Mouse (Mus musculus): ENCODE measurements around the gene Crygn.

Gene Crygn

DNA sequence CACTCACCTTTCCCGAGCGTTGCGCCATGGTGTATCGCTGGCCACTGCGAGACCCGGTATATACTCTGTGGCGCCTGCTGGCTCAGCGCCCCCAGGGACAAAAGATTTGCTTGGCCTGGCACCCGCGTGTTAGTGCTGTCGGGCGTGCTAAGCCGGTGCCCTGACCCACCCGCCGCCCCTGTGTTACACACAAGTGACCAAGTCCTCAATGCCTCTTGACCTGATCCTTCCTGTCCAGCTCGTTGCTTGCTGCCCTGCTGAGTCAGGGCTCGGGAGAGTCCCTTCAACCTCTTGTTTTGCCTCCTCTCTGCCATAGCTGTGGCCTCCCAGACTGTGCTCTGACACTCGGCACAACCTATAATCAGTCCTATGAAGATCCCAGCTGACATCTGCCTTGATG is at the start of gene Crygn:
Gene Crygn, minus strand, starts transcription at position 193 of the 400 bp plus-strand sequence.
- CTCF ChIA-PET: no interaction called here

GRCm38 (mm10) chr5:24805222-24805621 is 47.4 kb upstream of the Crygn start:
- CTCF ChIA-PET: no interaction called here

DNA sequence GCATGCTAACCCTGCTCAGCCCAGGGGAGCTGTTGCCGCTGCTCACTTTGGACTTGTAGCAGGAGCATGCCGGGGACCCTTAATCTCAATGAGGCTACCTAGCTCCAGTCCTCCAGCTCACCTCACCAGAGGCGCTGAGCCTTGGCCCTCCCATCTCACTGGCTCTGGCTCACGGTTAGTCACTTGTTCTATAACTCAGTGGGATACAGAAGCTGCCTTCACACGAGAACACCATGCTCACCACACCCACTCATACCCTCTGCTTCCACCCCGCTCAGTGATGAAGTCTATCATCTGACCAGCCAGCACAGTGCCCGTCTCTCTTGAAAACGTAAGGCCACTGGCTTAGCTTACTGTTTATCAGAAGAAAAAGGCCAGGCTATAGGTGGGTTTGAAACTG is 46.9 kb upstream of the Crygn start:
- CTCF ChIA-PET: no interaction called here

- CTCF ChIA-PET: no interaction called here
Observed at GRCm38 (mm10) chr5:24801841-24802624, 44.2 kb upstream of the Crygn start.

GRCm38 (mm10) chr5:24800416-24800815 is 42.6 kb upstream of the Crygn start:
- CTCF ChIA-PET: no interaction called here

DNA sequence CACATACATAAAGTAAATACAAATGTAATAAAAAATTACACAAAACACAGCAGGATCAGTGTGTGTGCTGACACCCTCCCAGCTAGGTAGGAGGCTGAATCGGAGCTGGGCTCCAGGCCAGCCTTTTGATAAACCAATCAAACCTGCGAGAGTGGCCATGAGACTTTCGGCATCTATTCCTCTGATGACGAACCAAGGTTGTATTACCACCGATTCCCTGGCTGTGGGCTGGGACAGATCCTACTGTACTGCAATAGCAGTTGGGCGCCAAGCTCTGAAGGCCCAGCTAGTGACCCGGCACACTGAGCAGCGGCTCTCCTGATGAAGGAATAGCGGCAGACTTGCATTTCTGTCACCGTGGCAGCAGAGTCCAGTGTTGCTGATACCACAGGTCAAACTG is 40.8 kb upstream of the Crygn start:
- CTCF ChIA-PET: interaction anchor here (0.7 kb wide), 1 partner anchor 105 kb away, joined by 3 read pairs; no protein-coding TSS in a partner anchor

DNA sequence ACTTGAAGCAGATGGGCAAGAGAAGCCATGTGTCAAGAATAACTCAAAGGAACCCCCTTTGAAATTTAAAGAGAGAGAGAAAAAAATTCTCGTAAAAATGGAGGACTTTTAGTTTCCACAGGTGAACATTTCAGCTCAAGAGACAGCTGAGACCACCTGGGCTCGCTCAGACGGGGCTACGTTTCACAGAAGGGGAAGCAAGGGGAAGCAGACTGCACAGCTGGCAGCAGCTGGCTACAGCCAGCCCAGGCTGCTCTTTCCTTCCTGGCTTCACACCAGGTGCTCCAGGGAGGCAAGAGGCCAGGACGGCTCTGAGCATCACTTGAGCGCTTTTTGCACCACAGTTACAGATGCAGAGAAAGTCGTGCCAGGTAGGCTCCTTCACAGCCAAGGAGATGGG is 40.0 kb upstream of the Crygn start:
- CTCF ChIA-PET: no interaction called here

GRCm38 (mm10) chr5:24792961-24793360 is 35.2 kb upstream of the Crygn start:
- CTCF ChIA-PET: no interaction called here

DNA sequence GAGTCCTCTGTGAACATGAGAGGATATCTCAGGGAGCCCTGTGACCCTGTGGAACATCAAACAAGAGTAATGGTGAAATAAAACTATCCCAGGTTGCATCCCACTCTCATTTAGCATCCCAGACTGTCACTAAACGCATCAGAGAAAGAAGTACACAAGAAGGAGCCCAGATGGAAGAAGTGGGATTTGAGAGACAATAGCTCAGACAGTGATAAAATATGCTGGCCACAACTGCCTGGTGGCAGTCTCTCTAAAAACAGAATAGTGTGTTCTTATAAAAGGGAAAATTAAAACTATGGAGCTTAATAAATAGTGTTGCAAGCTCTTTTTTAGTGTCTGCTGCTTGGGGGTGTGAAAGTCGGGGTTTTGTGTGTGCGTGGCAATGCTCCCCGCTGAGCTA is 25.1 kb upstream of the Crygn start:
- CTCF ChIA-PET: no interaction called here

GRCm38 (mm10) chr5:24781048-24781447 is 23.2 kb upstream of the Crygn start:
- CTCF ChIA-PET: no interaction called here

DNA sequence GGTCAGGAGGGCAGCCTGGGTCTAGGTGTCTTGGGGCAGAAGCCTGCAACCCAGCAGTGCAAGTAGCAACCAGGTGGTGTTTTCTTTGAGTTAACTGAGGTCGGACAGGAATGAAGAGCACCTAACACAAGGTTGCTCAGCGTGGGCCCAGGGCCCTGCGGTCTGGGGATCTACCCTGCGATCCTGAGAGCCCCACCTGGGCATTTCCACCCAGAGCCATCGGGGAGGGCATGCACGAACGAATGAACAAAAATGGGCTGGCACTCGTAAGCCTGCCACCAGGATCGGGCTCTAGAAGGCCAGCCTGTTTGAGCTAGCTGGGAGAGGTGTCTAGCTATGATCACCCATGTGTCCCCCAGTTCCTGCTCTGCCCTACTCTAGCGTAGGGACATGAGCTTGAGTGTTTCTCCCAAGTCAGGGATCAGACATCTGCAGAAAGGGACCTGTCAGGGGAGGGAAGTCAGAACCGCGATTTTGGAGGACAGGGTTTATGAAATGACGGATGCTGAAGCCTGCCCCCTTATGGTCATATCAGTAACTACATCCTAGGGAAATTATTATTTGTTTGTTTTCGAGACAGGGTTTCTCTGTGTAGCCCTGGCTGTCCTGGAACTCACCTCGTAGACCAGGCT is 22.2 kb upstream of the Crygn start:
- CTCF ChIA-PET: no interaction called here

DNA sequence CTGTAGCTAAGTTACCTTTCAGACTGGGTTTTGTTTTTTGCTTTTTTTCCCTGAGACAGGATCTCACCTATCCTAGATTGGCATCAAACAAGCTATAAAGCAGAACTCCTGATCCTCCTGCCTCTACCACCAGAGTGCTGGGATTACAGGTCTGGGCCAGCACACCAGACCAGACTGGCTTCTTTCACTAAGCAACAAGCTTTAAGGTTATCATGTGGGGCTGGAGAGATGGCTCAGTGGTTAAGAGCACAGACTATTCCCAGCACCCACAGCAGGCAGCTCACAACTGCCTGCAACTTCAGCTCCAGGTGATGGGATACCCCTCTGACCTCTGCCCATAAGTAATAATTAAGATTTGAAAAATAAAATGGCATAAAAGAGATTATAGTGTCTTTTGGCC is 21.5 kb upstream of the Crygn start:
- CTCF ChIA-PET: interaction anchor here (0.7 to 0.9 kb wide), 3 partner anchors 79 to 432 kb away, joined by 3 to 5 read pairs (median 4); no protein-coding TSS in a partner anchor

DNA sequence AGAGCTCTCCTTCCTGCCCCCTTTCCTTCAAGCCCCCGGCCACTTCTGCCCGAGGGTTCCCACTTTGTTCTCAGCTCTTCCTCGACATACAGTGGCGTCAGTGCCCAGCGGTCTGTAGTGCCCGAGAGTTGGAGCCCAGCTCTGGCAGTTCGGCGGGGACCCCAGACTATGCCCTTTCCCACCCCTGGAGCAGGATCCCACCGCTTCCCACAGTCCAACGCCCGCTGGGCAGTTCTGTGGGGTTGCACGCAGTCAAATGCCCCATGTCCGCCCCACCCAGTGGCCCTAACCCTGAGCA is 21.0 kb upstream of the Crygn start:
- CTCF ChIA-PET: interaction anchor here (0.7 to 0.9 kb wide), 3 partner anchors 78 to 432 kb away, joined by 3 to 5 read pairs (median 4); no protein-coding TSS in a partner anchor

- CTCF ChIA-PET: no interaction called here
Observed at GRCm38 (mm10) chr5:24778082-24778842, 20.5 kb upstream of the Crygn start.

GRCm38 (mm10) chr5:24776681-24777080 is 18.9 kb upstream of the Crygn start:
- CTCF ChIA-PET: no interaction called here

- CTCF ChIA-PET: interaction anchor here (0.6 kb wide), 1 partner anchor 470 kb away, joined by 3 read pairs; no protein-coding TSS in a partner anchor
Observed at GRCm38 (mm10) chr5:24774549-24774948, 16.7 kb upstream of the Crygn start.

GRCm38 (mm10) chr5:24756931-24757330 is 877 bp downstream of the Crygn start:
- CTCF ChIA-PET: no interaction called here

GRCm38 (mm10) chr5:24752175-24752498 is 5.7 kb downstream of the Crygn start:
- CTCF ChIA-PET: no interaction called here

- CTCF ChIA-PET: interaction anchor here (0.6 kb wide), 2 partner anchors 43 to 281 kb away, joined by 3 to 5 read pairs; no protein-coding TSS in a partner anchor
Observed at GRCm38 (mm10) chr5:24751305-24752174, 6.3 kb downstream of the Crygn start.

- CTCF ChIA-PET: interaction anchor here (0.5 to 0.7 kb wide), 7 partner anchors 41 to 874 kb away, joined by 3 to 20 read pairs (median 5); no protein-coding TSS in a partner anchor
Observed at GRCm38 (mm10) chr5:24750321-24751304, 7.2 kb downstream of the Crygn start.

Data from spleen, embryonic (tissue).